Mouse (Mus musculus): ENCODE measurements around the gene Nkd2. TPM values are rescaled to one million over a fixed set of nuclear protein-coding genes. Genes with fewer than 3 reads are reported as not detected.
A peak's percentile ranks its signal among the peaks of the same experiment; 100 is the strongest.

Nkd2 gene
- total and polyA plus RNA-seq, 2 experiments from 2014 or later: 18.8 to 32.6 TPM

GRCm38 (mm10) chr13:73881347-73881746 is 33.9 kb upstream of the Nkd2 start:
- Histone ChIP-seq H3K36me3 (ENCODE audit: insufficient read depth, low read length) (no peaks in the 10 kb centered on the region), H3K4me2 (ENCODE audit: low read depth, low read length, poor library complexity, severe bottlenecking) (no peak overlapping the region), H3K9ac (replicated peaks; ENCODE audit: low read length, poor library complexity, severe bottlenecking) (no peak overlapping the region), H3K4me3 (ENCODE audit: low read depth, low read length) (no peak overlapping the region), H3K4me1 (ENCODE audit: insufficient read depth, low read length) (0 out of 2 replicates have a peak, but pooled peaks cover 2% of the 10 kb centered on the region), H3K27me3 (ENCODE audit: insufficient read depth, low read length) (no peaks in the 10 kb centered on the region), H3K27ac (ENCODE audit: low read depth, low read length) (no peak overlapping the region), H3K9me3 (ENCODE audit: low read length) (no peaks in the 10 kb centered on the region)
- TF ChIP-seq CTCF (IDR thresholded peaks at IDR 0.05): no peak
- DNase-seq (ENCODE audit: low spot score) (no peak), ATAC-seq (ENCODE audit: low FRiP score) (no peak)
- 74% methylated on average over 8 of the region's 8 CpGs for WGBS

- no peak for ATAC-seq (ENCODE audit: low FRiP score)
- H3K4me1 ChIP-seq (ENCODE audit: insufficient read depth, low read length): 0 out of 2 replicates have a peak, but pooled peaks cover 2% of the 10 kb centered on the region
- H3K27me3 ChIP-seq (ENCODE audit: insufficient read depth, low read length): no peaks in the 10 kb centered on the region
- H3K9me3 ChIP-seq (ENCODE audit: low read length): no peaks in the 10 kb centered on the region
- no peak for DNase-seq (ENCODE audit: low spot score)
- no peak overlapping the region for H3K4me2 ChIP-seq (ENCODE audit: low read depth, low read length, poor library complexity, severe bottlenecking)
- no peak overlapping the region for H3K27ac ChIP-seq (ENCODE audit: low read depth, low read length)
- WGBS: 85% methylated on average over 5 of the region's 5 CpGs
- TF ChIP-seq CTCF (IDR thresholded peaks at IDR 0.05): peak; percentile 16; the same call in 1 of the 2 replicates
- no peaks in the 10 kb centered on the region for H3K36me3 ChIP-seq (ENCODE audit: insufficient read depth, low read length)
- no peak overlapping the region for H3K9ac ChIP-seq (replicated peaks; ENCODE audit: low read length, poor library complexity, severe bottlenecking)
- H3K4me3 ChIP-seq (ENCODE audit: low read depth, low read length): no peak overlapping the region
Observed at GRCm38 (mm10) chr13:73879824-73880223, 32.4 kb upstream of the Nkd2 start.

DNA sequence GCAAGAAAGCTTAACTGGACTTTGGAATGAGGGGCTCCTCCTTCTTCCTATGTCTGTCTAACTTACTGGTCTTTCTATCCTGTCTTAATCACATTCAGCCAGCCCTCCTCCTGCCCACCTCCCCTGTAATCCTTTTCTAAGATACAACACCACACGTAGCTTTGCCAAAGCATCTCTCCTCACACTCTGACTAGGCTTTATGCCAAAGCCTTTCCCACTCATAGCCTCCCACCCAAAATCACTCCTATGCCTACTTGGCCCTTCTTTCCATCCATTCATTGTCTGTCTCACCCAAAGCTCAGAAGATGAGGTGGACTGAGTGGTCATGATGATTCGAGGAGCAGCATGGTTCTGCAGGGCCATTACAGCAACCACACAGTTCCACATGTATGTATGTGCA is 24.7 kb upstream of the Nkd2 start:
- TF ChIP-seq CTCF (IDR thresholded peaks at IDR 0.05): no peak
- H3K36me3 ChIP-seq (ENCODE audit: insufficient read depth, low read length): no peaks in the 10 kb centered on the region
- DNase-seq (ENCODE audit: low spot score) (no peak), ATAC-seq (ENCODE audit: low FRiP score) (no peak)
- 48% methylated on average over 2 of the region's 2 CpGs for WGBS
- H3K4me3 ChIP-seq (ENCODE audit: low read depth, low read length): no peak overlapping the region
- no peak overlapping the region for H3K4me2 ChIP-seq (ENCODE audit: low read depth, low read length, poor library complexity, severe bottlenecking)
- no peaks in the 10 kb centered on the region for H3K27me3 ChIP-seq (ENCODE audit: insufficient read depth, low read length)
- H3K9me3 ChIP-seq (ENCODE audit: low read length): no peaks in the 10 kb centered on the region
- no peak overlapping the region for H3K27ac ChIP-seq (ENCODE audit: low read depth, low read length)
- H3K4me1 ChIP-seq (ENCODE audit: insufficient read depth, low read length): no peaks in the 10 kb centered on the region
- no peak overlapping the region for H3K9ac ChIP-seq (replicated peaks; ENCODE audit: low read length, poor library complexity, severe bottlenecking)

DNA sequence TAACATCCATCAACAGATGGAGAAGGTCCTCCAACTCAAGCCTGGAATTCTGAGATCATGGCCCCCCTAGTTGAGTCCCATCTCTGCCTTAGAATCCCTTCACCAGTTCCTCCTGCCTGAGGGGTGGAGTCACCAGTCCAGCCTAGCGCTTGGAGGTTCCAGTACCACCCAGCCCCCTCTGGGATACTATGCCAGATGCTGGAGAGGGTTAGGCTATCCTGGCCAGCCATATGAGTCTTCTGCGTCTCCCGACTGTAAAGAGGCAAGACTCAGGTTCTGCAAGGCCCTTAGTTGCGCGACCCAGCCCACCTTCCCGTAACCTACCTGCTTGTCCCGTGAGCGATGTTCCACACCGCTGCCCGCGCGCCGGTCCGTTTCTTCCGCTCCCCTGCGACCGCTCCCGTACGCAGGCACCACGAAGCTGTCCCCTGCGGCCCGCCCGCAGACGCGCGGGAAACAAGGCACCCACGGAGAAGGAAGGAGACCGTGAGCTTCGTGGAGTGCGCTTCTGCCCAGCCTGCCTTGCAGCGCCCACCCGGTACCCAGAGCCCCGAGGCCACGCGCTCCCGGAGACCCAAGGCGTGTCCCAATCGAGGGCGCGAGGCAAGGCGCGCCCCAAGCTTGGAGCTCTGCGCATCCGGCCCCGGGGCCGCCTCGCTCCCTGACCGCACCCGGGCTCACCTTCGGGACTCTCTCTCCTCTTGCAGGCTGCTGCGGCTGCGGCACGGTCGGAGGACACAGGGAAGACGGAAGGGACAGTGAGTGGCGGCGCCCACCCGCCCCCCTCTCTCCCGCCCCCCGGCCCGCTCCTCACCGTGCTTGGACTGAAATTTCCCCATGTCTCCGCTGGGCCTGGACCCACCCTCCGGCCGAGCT is 604 bp downstream of the Nkd2 start:
- ATAC-seq (ENCODE audit: low FRiP score) (peak; percentile 80), DNase-seq (ENCODE audit: low spot score) (no peak)
- no peak for TF ChIP-seq CTCF (IDR thresholded peaks at IDR 0.05)
- Histone ChIP-seq H3K27me3 (ENCODE audit: insufficient read depth, low read length) (no peaks in the 10 kb centered on the region; the same call in 1 of the 2 replicates), H3K36me3 (ENCODE audit: insufficient read depth, low read length) (no peaks in the 10 kb centered on the region), H3K4me2 (ENCODE audit: low read depth, low read length, poor library complexity, severe bottlenecking) (peak overlapping the region; percentile 85), H3K4me1 (ENCODE audit: insufficient read depth, low read length) (no peaks in the 10 kb centered on the region), H3K9me3 (ENCODE audit: low read length) (no peaks in the 10 kb centered on the region), H3K9ac (replicated peaks; ENCODE audit: low read length, poor library complexity, severe bottlenecking) (peak overlapping the region; percentile 75), H3K4me3 (ENCODE audit: low read depth, low read length) (peak overlapping the region; percentile 70), H3K27ac (ENCODE audit: low read depth, low read length) (no peak overlapping the region)
- 1% methylated on average over 54 of the region's 65 CpGs for WGBS

- ATAC-seq (ENCODE audit: low FRiP score) (no peak), DNase-seq (ENCODE audit: low spot score) (no peak)
- H3K4me3 ChIP-seq (ENCODE audit: low read depth, low read length): no peak overlapping the region
- H3K9me3 ChIP-seq (ENCODE audit: low read length): no peaks in the 10 kb centered on the region
- no peaks in the 10 kb centered on the region for H3K36me3 ChIP-seq (ENCODE audit: insufficient read depth, low read length)
- H3K9ac ChIP-seq (replicated peaks; ENCODE audit: low read length, poor library complexity, severe bottlenecking): no peak overlapping the region
- no peaks in the 10 kb centered on the region for H3K4me1 ChIP-seq (ENCODE audit: insufficient read depth, low read length)
- H3K27ac ChIP-seq (ENCODE audit: low read depth, low read length): no peak overlapping the region
- no peak overlapping the region for H3K4me2 ChIP-seq (ENCODE audit: low read depth, low read length, poor library complexity, severe bottlenecking)
- H3K27me3 ChIP-seq (ENCODE audit: insufficient read depth, low read length): no peaks in the 10 kb centered on the region; the same call in 1 of the 2 replicates
- TF ChIP-seq CTCF (IDR thresholded peaks at IDR 0.05): no peak
Observed at GRCm38 (mm10) chr13:73842696-73843095, 4.7 kb downstream of the Nkd2 start.

GRCm38 (mm10) chr13:73839740-73840139 is 7.7 kb downstream of the Nkd2 start:
- no peak overlapping the region for H3K27ac ChIP-seq (ENCODE audit: low read depth, low read length)
- ATAC-seq (ENCODE audit: low FRiP score): no peak
- 76% methylated on average over 4 of the region's 4 CpGs for WGBS

More at GRCm38 (mm10) chr13:73839740-73840139, 7.7 kb downstream of the Nkd2 start:
- Histone ChIP-seq H3K9me3 (ENCODE audit: low read length) (no peaks in the 10 kb centered on the region), H3K4me1 (ENCODE audit: insufficient read depth, low read length) (peaks cover 7% of the 10 kb centered on the region; the same call in 1 of the 2 replicates), H3K4me2 (ENCODE audit: low read depth, low read length, poor library complexity, severe bottlenecking) (no peak overlapping the region), H3K4me3 (ENCODE audit: low read depth, low read length) (no peak overlapping the region), H3K36me3 (ENCODE audit: insufficient read depth, low read length) (no peaks in the 10 kb centered on the region), H3K27me3 (ENCODE audit: insufficient read depth, low read length) (no peaks in the 10 kb centered on the region), H3K9ac (replicated peaks; ENCODE audit: low read length, poor library complexity, severe bottlenecking) (no peak overlapping the region)
- no peak for DNase-seq (ENCODE audit: low spot score)
- TF ChIP-seq CTCF (IDR thresholded peaks at IDR 0.05): no peak
